Mouse (Mus musculus) CD4-positive helper T cell, adult 2 months (primary cell): ENCODE measurements around the gene Hs3st1.

Experiments
- DNase-seq: peaks from one replicate; pipeline ENCODE4 v3.0.0-alpha.2; 2012; ENCODE audit warnings: low read depth, missing footprints, low spot score

Gene Hs3st1

DNA sequence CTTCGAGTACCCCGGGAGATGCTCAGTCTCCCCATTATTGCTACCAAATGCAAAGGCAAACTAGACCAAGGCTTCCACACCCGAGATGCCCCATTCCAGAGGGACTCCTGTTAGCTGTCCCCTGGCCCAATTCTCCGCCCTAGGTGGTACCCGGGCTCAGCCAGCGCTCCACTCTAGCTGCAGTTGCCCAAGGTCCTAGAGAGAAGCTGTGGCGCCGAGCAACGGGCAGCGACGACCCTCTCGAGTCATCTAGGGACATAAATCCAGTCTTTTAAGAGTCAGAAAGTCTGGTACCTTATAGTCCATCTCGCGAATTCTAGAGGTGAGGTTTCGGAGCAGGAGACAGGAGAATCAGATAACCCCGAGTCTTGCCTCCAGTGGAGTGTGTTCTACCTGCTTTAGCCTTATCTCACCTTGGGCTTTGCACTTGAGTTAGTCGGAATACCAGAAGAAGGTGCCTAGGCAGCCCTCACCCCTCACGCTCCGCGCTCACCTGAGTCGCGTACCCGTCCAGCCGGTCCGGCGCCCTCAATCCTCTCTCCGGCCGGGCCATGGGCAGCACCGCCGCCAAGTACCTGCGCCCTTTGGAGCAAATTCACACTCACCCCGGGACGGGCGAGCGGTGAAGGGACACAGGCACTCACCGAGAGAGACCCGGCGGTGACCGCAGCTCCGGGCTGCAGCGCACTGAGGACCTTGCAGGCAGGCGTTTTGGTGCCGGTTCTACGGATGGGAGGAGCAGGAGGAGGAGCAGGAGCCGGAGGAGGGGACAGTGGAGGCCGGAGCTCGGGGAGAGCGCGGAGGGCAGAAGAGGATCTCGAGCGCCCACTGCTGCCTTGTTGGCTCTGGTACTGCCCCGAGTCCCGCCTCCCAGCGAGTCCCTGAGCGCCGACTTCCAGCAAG, 111.1 kb downstream of the Hs3st1 start:
- DNase-seq = peak; percentile 17

DNA sequence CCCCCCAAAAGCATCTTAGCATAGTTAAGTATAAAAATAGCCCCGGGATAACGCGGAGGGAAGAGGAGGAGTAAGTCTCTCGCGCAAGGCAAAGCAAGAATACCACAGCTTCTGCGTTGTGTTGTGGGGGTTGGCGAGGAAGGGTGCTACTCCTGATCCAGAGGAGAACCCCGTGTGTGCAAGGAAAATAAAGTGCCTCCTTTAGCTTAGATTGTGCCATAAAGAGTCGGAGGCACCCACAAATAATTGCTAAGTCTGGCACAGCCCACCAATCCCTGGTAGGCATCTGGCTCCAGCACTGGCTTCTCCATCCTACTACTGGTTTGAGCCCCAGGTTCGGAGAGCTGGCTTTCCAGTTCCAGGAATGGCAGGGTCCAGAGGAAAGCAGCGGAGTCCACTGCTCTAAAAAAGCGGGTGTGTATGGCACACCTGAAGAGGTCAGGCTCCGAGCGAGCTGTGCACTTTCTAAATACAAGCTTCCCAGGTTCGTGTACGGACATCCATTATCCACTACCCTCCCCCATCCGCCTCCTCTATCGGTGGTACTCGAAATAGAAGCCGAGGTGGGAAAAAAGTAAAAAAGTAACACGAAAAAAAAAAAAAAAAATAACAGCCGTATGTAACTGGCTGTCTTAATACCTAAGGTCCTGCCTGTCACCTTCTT, 111.9 kb downstream of the Hs3st1 start:
- no peak for DNase-seq

DNA sequence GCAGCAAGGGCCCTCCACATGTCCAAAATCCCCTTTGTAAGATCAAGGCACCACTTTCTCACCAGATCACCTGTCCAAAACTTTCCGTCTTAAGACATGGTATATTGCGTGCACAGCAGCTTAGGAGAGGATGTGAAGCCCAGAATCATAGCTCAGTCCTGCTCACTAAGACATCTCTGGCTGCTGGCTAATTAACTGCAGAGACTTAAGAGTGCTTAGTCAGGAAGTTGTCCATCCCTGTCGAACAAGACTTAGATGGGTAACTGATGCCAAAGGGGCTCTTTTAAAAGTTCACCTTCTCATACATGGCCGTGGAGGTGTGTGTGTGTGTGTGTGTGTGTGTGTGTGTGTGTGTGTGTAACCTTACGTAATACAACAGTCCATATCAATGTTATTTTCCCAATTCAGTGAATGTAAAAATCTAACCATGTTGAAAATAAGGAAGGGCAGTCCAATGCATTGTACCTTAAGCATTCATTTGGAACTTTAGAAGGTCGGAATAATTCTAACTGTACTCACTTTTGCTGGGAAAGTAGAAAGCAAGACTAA, 113.0 kb downstream of the Hs3st1 start:
- DNase-seq = no peak

DNA sequence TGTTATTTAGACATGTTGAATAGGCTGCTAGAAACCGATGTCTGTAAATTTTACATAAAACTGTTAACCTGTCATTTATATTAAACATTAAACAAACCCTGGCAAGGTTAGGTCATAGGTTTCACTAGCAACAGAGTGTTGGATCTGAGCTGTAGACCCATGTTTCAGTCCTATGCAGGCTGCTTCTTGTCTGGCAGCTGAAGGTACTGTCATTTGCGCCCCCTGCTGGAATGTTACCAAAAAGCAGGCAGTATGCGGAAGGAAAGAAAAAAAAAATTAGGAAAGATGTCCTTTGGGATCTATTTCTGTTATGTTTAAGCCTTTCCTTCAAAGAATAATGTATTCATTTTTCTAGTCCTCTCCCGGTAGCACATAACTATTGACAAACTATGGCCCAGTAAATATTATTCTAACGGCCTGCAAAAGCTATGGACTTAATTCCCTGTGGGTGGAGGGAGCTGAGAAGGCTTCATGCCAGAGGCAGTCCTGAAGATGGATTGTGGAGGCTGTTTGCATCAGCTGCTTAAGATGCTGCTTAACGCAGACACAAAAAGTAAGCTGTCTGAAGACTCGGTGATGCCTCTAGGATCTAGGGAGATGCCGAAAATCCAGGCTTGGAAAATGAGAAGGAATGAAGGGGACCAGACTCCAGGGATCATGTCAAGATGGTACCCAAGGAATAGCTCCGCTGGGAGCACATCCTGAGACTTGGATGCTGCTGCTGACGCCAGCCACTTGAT, 115.7 kb downstream of the Hs3st1 start:
- no peak for DNase-seq

DNA sequence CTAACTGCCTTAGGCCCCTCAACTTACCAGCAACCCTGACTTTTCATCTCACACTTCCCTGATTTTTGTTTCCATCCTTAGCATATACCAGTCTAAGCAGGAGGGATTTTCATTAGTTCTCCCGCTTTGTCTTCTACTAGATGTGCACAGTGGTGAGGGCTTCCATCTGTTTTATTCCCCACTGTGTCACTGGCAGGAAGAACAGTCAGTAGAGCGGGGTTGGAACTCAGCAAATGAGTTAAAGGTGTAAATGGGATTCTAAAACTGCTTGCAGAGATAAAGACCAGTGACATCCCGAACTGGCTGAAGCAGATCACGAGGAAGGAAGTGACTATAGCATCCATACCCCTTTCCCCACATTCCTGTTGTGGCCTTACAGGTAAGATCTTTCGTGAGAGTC, 116.3 kb downstream of the Hs3st1 start:
- no peak for DNase-seq

DNA sequence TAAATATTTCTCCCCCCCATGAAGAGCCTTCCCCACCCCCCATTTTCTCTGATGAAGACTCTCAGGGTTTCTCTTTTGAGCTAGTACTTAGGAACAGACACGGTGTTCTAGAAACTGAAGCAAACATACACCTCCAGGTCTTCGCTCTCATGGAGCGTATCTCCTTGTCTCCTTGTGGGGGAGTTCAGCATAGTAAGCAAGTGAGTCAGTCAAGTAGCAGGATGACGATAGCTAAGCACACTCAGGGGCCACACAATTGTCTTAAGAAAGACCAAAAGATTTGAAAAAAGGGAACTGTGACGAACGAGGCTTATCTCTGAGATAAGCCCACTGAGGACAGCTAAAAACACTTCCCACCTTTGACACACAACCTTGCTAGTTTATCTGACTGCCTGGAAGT, 117.4 kb downstream of the Hs3st1 start:
- DNase-seq = no peak

DNA sequence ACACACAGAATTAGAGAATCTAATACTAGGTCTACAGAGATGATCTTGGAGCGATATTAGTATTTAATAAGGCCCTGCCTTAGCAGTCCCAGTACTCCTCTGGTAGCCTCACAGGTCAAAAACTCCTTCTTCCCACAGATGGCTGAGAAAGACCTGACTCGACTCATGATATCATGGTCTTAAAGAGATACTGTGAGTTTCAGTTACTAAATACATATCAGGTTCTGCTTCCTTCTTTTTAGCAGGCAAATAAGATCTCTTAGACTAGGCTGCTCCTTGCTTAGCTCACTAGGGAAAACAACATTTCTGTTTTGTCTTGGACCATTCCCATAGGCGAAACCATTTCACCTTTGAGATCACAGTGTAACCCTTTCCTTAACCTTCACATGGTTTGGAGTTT, 119.2 kb downstream of the Hs3st1 start:
- no peak for DNase-seq

DNA sequence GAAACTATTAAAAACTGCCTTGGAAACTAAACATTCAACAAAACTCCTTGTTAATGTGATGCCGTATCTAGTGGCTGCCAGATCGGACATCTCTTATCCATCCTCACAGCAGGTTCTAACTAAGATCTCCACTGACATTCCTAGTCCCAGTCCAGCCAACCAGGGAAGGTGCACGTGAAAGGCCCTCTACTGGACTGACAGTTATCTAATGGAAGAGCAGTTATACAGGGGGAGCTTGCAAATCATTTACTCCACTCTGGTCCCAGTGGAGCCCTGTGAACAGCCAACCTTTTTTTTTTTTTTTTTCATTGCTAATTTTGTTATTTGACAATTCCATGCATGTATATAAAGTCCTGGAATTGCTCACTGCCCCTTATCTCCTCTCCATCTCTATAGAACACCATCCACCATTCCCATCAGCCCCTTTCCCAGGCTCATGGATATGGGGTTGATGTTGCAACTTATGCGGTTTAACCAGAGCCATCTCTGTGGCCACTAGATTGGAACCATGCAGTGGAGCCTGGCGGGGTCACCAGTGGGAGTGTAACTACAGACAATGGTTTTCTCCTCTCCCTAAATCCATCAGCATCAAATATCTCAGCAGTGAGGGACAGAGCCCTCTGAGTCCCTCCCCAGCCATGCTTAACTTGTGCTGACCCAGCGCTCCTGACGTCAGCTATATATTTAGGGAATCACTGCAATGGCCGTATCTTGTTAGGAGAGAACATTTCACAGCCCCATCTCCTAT, 120.8 kb downstream of the Hs3st1 start:
- no peak for DNase-seq

DNA sequence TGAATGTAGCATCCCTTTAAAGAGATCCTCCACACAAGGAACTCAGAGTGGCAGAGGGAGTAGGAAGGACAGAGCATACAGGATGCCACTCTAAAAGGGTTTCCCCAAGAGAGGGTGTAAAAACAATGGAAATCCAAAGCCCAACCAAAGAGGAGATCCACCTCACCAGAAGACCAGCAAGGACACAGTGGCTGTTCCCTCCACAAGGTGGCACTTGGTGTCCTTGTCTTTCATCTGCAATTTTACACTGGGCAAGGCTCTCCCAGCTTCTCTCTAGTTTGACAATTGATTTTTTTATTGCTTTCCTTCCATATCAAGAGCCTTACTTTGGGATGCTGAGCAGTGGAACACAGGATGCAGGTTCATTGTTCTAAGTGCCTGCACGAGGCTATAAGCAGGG, 122.1 kb downstream of the Hs3st1 start:
- no peak for DNase-seq

DNA sequence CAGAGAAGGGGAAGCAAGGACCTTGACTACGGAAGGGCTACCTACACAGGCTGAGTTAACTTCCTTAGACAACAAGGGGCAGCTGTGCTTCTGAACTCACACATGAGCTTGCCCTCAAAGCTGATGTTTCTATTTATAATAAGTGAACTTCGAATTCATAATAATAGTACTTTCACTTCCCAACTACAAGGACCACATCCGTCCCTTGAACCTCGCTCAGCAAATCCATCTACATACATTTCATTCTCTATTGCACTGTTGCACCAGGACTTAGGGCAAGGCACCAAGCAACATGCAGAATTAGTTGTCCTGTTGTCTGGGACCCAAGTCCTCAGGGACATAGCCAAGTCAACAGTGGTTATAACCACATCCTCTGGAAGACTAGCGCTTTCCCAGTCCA, 124.4 kb downstream of the Hs3st1 start:
- no peak for DNase-seq

DNA sequence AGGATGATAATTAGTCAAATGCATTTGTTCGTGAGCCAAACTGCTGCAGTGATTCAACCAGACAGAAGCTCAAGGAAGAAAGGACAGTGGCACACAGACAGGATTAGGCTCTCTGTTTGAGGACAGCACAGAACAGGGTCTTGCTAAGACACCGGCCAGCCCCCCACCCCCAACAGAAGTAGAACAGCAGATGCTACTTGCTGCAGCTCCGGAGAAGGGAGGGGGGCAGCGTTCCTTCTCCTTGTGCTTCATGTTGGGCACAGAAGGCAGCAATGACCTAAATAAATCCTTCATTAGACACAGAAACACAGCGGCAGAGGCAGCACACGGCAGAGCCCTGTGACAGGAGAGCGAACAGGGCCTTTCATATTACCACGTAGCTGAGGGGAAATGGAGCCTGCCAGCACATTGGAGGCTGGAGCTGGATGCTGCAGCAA, 130.2 kb downstream of the Hs3st1 start:
- DNase-seq = no peak

DNA sequence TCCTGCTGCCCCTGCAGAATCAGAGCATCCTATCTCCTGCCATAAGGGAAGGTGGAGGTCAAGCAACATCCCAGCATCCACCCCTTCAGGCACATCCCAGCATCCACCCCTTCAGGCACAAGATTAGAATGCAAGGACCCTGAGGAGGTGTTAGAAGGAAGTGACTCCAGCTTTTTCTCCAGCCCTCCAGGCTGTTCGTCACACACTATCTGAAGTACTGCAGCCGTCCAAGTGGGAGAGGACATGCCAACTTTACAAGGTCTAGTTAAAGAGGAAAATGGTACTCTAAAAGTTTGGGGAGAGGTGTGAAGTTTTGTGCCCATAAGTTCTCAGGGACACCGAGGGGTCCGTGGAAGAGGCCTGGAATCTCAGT, 131.1 kb downstream of the Hs3st1 start:
- no peak for DNase-seq

DNA sequence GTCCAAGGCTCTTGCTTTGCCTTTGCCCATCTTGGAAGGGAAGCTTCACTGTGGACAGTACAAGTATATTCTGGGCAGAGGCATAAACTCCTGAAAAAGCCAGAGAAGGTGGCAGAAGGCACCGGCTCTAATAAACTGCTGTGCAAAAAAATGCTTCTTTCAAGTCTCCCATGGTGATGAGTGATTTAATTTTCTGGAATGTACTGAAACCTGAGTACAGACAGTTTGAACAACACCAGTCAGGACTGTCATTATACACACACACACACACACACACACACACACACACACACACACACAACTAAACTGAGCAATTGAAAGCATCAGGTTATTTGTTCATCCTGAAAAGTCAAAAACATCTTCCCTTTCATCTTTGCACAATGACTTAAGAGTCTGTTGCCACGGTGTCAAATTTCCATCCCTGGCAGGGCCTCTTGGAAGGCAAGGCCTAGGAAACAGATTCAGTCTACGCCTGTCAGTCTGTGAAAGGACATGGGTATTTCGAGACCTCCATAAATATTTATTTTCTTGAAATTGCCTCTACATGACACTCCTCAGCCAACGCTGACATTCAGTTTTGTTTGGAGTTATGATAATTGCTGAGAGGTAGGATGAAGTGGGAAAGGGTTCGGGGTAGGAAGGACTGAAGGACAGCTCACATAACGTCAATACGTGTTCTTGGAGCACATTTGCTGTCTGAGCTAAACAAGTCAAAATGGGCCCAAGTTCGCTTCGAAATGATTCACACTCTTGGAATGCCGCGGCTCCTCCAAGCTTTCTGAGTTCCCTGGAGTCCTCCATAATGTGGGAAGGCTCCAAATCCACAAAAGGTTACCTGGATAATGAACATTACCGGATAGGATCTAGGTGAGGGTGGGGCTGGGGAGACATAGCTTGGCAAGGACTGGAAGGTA, 131.7 kb downstream of the Hs3st1 start:
- DNase-seq = no peak

DNA sequence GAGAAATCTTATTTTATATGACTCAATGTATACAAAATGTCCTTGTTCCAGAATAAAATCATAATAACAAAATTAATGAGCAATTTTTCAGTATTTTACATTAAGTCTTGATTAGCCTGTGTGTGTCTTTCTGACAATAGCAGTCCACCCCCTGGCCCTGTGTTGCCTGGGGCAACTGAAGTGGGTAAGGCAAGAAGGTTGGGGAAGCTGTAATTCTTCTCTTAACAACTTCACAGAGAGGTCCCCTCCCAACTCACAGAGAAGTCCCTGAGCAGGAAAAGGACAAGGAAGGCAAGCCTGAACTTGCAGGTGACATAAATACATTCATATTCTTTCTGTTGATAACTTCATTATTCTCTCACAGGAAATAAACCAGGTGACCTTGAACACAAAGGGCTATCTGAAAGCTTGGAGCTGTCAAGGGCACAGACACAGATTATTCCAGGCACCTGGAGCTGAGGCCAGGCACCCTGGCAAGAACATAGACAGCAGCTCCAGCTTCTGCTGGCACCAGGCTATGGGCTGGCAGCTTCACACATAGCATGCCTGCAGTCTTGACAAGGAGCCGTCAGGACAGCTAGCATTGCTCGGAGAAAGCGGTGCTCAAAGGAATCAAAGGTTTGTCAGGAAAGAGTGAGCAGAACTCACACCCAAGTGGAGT, 134.9 kb downstream of the Hs3st1 start:
- no peak for DNase-seq

DNA sequence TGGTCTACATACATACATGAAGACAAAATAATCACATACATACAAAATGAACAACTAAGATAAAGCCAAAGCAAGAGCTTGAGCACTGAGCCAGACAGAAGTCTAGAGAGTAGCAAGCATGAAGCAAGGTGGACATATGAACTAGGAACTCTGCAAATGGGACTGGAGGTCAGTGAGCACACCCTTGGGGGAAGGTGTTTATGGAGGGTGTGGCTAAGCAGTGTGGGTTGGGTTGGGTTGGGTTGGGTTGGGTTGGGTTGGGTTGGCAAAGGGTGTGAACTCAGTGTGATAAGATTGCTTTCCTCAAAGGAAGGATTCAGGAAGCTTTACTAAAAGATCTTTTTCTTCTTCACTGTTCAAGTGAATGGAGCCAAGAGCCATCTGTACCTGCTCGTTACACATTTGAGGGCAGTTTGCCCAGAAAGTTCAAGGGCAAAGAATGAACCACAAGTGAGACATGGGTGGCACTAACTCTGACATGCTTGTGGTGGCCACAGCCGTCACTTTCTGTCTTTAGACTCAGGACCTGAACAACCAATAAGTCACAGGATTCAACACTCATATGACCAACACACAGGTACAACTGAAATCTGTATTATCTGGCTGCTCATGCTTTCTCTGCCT, 137.8 kb downstream of the Hs3st1 start:
- DNase-seq = no peak

DNA sequence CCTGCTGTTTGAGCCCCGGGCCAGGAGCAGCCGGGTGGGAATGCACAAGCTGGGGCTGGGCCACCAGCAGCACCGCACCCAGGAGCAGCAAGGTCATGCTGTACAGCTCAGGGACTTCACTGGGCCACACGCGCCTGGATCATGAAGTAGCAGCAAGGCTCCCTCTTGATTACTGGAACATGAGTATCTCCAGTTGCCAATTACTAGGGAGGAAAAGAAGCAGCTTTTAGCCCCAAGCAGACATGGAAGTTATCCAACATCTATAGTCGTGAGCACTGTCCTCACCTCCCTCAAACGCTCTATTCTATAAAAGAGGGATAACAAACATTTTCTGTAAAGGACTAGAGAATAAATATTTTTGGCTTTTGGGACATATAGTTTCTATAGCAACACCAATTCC, 140.1 kb downstream of the Hs3st1 start:
- DNase-seq = no peak

DNA sequence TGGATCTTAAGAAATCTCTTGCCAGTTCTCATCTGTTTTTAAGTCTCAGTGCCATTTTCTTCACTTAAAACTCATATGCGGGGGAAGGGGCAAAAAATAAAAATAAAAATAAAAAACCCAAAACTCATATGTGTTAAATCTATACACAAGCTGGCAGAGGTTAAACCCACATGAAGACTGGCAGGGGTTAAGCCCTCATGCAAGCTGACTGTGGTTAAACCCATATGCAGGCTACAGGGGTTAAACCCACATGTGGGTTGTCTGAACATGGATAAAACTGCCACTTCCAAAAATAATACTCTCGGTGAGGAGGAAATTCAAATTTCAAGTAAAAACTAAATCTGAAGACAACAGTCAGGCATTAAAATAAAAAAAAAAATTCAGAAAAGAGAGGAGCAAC, 141.7 kb downstream of the Hs3st1 start:
- DNase-seq = no peak

DNA sequence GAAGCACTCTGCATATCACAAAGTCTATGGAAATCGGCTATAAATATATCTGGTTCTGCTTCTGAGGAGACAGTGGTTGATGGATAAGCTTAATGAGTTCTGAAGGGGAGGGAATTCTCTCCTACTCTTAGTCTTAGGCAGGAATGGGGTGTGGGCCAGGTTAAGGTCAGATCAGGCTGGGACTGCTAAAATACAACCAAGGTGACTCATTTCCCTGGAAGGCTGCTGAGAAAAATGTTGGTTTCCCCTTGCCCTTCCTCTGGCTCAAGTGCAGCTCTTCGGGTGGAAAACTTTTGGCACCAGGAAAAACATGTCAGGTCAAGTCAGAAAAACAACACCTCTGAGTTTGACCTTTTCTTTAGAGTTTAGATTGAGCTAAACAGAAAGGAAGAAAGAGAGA, 143.0 kb downstream of the Hs3st1 start:
- DNase-seq = no peak

DNA sequence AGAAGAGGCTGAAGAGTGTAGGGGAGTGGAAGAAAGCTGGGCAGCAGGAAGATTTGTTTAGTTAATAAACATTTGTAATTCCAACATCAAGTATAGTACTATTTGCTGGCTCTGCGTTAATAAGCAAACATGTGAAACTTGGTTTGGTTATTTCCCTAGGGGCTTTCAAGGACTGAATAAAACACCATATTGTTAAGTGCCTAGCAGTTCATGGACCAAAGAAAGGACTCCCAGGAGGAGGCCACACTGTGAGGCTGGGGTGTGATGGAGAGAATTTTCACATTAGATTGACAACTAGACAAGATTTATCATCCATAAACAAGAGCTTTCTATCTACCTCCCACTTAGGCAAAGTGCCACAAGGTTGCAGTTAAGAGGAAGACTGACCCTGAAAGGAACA, 147.0 kb downstream of the Hs3st1 start:
- DNase-seq = no peak
